Mouse (Mus musculus) mature B cell (primary cell): ENCODE results near the gene Olfr691.
"Not testable (repeated sequence)": the region's sequence is repeated elsewhere in the genome, so short reads cannot be mapped to it uniquely, and the experiment has no call there.

Experiments
- in situ Hi-C: fragments of 300-500 bp; cut with MboI; formaldehyde crosslinking; loops from 2 replicates; pipeline ENCODE4 v1.14.3; 2019

Gene Olfr691

GRCm38 (mm10) chr7:105342170-105342569 is at the start of gene Olfr691:
Olfr691 (minus strand) TSS chr7:105342270.
- in situ Hi-C loops, result no loop called here

- in situ Hi-C loops, result no loop called here
Measured at GRCm38 (mm10) chr7:105390236-105390635, 48.2 kb upstream of the Olfr691 start.

GRCm38 (mm10) chr7:105387696-105388095 is 45.6 kb upstream of the Olfr691 start:
- in situ Hi-C loops, result no loop called here

- in situ Hi-C loops, result no loop called here
Measured at GRCm38 (mm10) chr7:105380329-105380728, 38.3 kb upstream of the Olfr691 start.

GRCm38 (mm10) chr7:105374866-105375265 is 32.8 kb upstream of the Olfr691 start, which contains the start of gene Gm5901:
Gm5901 (plus strand) TSS chr7:105375038.
- in situ Hi-C loops, result no loop called here

GRCm38 (mm10) chr7:105373976-105374375 is 31.9 kb upstream of the Olfr691 start:
- in situ Hi-C loops, result no loop called here

- in situ Hi-C loops, result no loop called here
Measured at GRCm38 (mm10) chr7:105373509-105373908, 31.4 kb upstream of the Olfr691 start.

- in situ Hi-C loops, result no loop called here
Measured at GRCm38 (mm10) chr7:105372912-105373311, 30.8 kb upstream of the Olfr691 start.

- in situ Hi-C loops, result no loop called here
Measured at GRCm38 (mm10) chr7:105368521-105368920, 26.5 kb upstream of the Olfr691 start.

- in situ Hi-C loops, result no loop called here
Measured at GRCm38 (mm10) chr7:105367930-105368329, 25.9 kb upstream of the Olfr691 start, which contains the start of gene Olfr692. Olfr692 (plus strand) TSS chr7:105368230.

GRCm38 (mm10) chr7:105367268-105367667 is 25.2 kb upstream of the Olfr691 start:
- in situ Hi-C loops, result no loop called here

GRCm38 (mm10) chr7:105361713-105362112 is 19.6 kb upstream of the Olfr691 start:
- in situ Hi-C loops, result no loop called here

GRCm38 (mm10) chr7:105356487-105356886 is 14.4 kb upstream of the Olfr691 start:
- in situ Hi-C loops, result not testable (repeated sequence)

- in situ Hi-C loops, result not testable (repeated sequence)
Measured at GRCm38 (mm10) chr7:105356064-105356463, 14.0 kb upstream of the Olfr691 start.

GRCm38 (mm10) chr7:105342752-105343151 is 682 bp upstream of the Olfr691 start:
- in situ Hi-C loops, result no loop called here

GRCm38 (mm10) chr7:105334004-105334403 is 8.1 kb downstream of the Olfr691 start, which contains the start of gene Olfr690:
Olfr690 (minus strand) TSS chr7:105334104.
- in situ Hi-C loops, result no loop called here

GRCm38 (mm10) chr7:105325302-105325701 is 16.8 kb downstream of the Olfr691 start:
- in situ Hi-C loops, result no loop called here

- in situ Hi-C loops, result no loop called here
Measured at GRCm38 (mm10) chr7:105310865-105311264, 31.2 kb downstream of the Olfr691 start, which contains the start of gene Olfr689. Olfr689 (plus strand) TSS chr7:105311165.

- in situ Hi-C loops, result no loop called here
Measured at GRCm38 (mm10) chr7:105290051-105290450, 52.0 kb downstream of the Olfr691 start.

- in situ Hi-C loops, result no loop called here
Measured at GRCm38 (mm10) chr7:105287795-105288194, 54.3 kb downstream of the Olfr691 start, which contains the start of gene Olfr688. Olfr688 (plus strand) TSS chr7:105288095.
